Mouse (Mus musculus): ENCODE measurements around the gene Mbnl2. TPM values are rescaled to one million over a fixed set of nuclear protein-coding genes. Genes with fewer than 3 reads are reported as not detected.
A peak's percentile ranks its signal among the peaks of the same experiment; 100 is the strongest.

Gene Mbnl2
- polyA plus RNA-seq, 1 experiment: 61.8 TPM

DNA sequence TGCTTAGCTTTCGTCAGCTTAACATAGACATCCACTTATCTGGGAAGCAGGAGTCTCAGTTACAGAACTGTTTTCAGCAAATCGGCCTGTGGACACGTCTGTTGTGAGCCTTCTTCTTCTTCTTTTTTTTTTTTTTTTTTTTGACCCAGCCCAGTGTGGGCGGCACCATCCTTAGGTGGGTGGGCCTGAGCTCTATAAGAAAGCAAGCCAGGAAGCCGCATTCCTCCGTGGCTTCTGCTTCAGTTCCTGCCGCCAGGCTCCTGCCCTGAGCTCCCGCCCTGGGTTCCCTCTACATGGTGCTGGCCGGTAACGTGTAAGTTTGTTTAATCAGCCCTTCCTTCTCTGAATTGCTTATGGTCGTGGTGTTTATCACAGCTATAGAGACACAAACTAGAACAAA is 30.8 kb downstream of the Mbnl2 start:
- Histone ChIP-seq H3K36me3 (ENCODE audit: control insufficient read depth, insufficient read depth, low read length, poor library complexity, severe bottlenecking) (no peaks in the 10 kb centered on the region), H3K9me3 (replicated peaks; ENCODE audit: control insufficient read depth, insufficient read depth, low read length, poor library complexity, severe bottlenecking) (no peaks in the 10 kb centered on the region)

GRCm38 (mm10) chr14:120307356-120307755 is 31.9 kb downstream of the Mbnl2 start:
- Histone ChIP-seq H3K36me3 (ENCODE audit: control insufficient read depth, insufficient read depth, low read length, poor library complexity, severe bottlenecking) (no peaks in the 10 kb centered on the region), H3K9me3 (replicated peaks; ENCODE audit: control insufficient read depth, insufficient read depth, low read length, poor library complexity, severe bottlenecking) (no peaks in the 10 kb centered on the region), H3K9ac (ENCODE audit: low read depth, poor library complexity, severe bottlenecking) (no peak overlapping the region), H3K27ac (ENCODE audit: insufficient read depth, low read length) (peak overlapping the region; percentile 36; the same call in 1 of the 2 replicates), H3K27me3 (ENCODE audit: control insufficient read depth, insufficient read depth, low read length, poor library complexity, severe bottlenecking) (no peaks in the 10 kb centered on the region), H3K4me1 (ENCODE audit: control insufficient read depth, insufficient read depth, low read length) (peaks cover 6% of the 10 kb centered on the region), H3K4me3 (ENCODE audit: low read depth, low read length) (peak overlapping the region; percentile 16; the same call in 1 of the 2 replicates)
- TF ChIP-seq POLR2A (IDR thresholded peaks at IDR 0.05; ENCODE audit: insufficient read depth, low read length): no peak
- no peak for TF ChIP-seq CTCF (IDR thresholded peaks at IDR 0.05; ENCODE audit: low read depth, low read length)
- no peak for TF ChIP-seq EP300 (IDR thresholded peaks at IDR 0.05; ENCODE audit: insufficient read depth, low read depth, low read length)

More for the DNA sequence above, 30.8 kb downstream of the Mbnl2 start:
- peaks cover 6% of the 10 kb centered on the region for H3K4me1 ChIP-seq (ENCODE audit: control insufficient read depth, insufficient read depth, low read length)
- peak; percentile 21 for TF ChIP-seq POLR2A (IDR thresholded peaks at IDR 0.05; ENCODE audit: insufficient read depth, low read length)
- no peak for TF ChIP-seq EP300 (IDR thresholded peaks at IDR 0.05; ENCODE audit: insufficient read depth, low read depth, low read length)
- no peak overlapping the region for H3K9ac ChIP-seq (ENCODE audit: low read depth, poor library complexity, severe bottlenecking)
- no peak overlapping the region for H3K4me3 ChIP-seq (ENCODE audit: low read depth, low read length)
- no peaks in the 10 kb centered on the region for H3K27me3 ChIP-seq (ENCODE audit: control insufficient read depth, insufficient read depth, low read length, poor library complexity, severe bottlenecking)
- no peak overlapping the region for H3K27ac ChIP-seq (ENCODE audit: insufficient read depth, low read length)

DNA sequence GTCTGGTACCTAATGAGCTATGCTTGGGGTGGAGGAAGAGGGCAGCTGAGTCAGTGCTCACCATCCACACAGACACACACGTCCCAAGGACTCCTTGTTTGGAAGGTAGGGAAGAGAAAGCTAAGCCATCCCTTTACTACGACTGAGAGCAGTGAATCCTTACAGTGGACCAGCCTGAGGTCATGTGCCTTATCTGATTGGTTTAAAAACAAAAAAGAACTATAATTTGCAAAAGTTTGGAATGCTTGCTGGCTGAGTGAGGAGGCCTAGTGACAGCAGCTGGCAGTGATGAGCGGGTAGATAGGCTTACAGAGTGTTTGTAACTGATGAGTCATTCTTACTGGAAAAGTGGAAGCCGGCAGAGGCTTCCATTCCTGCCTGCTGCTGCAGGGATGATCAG is 32.5 kb downstream of the Mbnl2 start:
- H3K9ac ChIP-seq (ENCODE audit: low read depth, poor library complexity, severe bottlenecking): no peak overlapping the region
- H3K4me1 ChIP-seq (ENCODE audit: control insufficient read depth, insufficient read depth, low read length): peaks cover 6% of the 10 kb centered on the region
- no peak overlapping the region for H3K4me3 ChIP-seq (ENCODE audit: low read depth, low read length)
- no peak for TF ChIP-seq EP300 (IDR thresholded peaks at IDR 0.05; ENCODE audit: insufficient read depth, low read depth, low read length)
- no peak for TF ChIP-seq POLR2A (IDR thresholded peaks at IDR 0.05; ENCODE audit: insufficient read depth, low read length)
- no peak for TF ChIP-seq CTCF (IDR thresholded peaks at IDR 0.05; ENCODE audit: low read depth, low read length)
- H3K36me3 ChIP-seq (ENCODE audit: control insufficient read depth, insufficient read depth, low read length, poor library complexity, severe bottlenecking): no peaks in the 10 kb centered on the region
- H3K9me3 ChIP-seq (replicated peaks; ENCODE audit: control insufficient read depth, insufficient read depth, low read length, poor library complexity, severe bottlenecking): no peaks in the 10 kb centered on the region
- H3K27ac ChIP-seq (ENCODE audit: insufficient read depth, low read length): peak overlapping the region; percentile 36
- H3K27me3 ChIP-seq (ENCODE audit: control insufficient read depth, insufficient read depth, low read length, poor library complexity, severe bottlenecking): no peaks in the 10 kb centered on the region

- H3K4me3 ChIP-seq (ENCODE audit: low read depth, low read length): no peak overlapping the region
- H3K4me1 ChIP-seq (ENCODE audit: control insufficient read depth, insufficient read depth, low read length): peaks cover 6% of the 10 kb centered on the region
- H3K36me3 ChIP-seq (ENCODE audit: control insufficient read depth, insufficient read depth, low read length, poor library complexity, severe bottlenecking): no peaks in the 10 kb centered on the region
- TF ChIP-seq CTCF (IDR thresholded peaks at IDR 0.05; ENCODE audit: low read depth, low read length) (no peak), POLR2A (IDR thresholded peaks at IDR 0.05; ENCODE audit: insufficient read depth, low read length) (no peak), EP300 (IDR thresholded peaks at IDR 0.05; ENCODE audit: insufficient read depth, low read depth, low read length) (no peak)
- H3K27me3 ChIP-seq (ENCODE audit: control insufficient read depth, insufficient read depth, low read length, poor library complexity, severe bottlenecking): no peaks in the 10 kb centered on the region
- no peak overlapping the region for H3K27ac ChIP-seq (ENCODE audit: insufficient read depth, low read length)
- H3K9ac ChIP-seq (ENCODE audit: low read depth, poor library complexity, severe bottlenecking): no peak overlapping the region
- H3K9me3 ChIP-seq (replicated peaks; ENCODE audit: control insufficient read depth, insufficient read depth, low read length, poor library complexity, severe bottlenecking): no peaks in the 10 kb centered on the region
Observed at GRCm38 (mm10) chr14:120309691-120310090, 34.2 kb downstream of the Mbnl2 start.

DNA sequence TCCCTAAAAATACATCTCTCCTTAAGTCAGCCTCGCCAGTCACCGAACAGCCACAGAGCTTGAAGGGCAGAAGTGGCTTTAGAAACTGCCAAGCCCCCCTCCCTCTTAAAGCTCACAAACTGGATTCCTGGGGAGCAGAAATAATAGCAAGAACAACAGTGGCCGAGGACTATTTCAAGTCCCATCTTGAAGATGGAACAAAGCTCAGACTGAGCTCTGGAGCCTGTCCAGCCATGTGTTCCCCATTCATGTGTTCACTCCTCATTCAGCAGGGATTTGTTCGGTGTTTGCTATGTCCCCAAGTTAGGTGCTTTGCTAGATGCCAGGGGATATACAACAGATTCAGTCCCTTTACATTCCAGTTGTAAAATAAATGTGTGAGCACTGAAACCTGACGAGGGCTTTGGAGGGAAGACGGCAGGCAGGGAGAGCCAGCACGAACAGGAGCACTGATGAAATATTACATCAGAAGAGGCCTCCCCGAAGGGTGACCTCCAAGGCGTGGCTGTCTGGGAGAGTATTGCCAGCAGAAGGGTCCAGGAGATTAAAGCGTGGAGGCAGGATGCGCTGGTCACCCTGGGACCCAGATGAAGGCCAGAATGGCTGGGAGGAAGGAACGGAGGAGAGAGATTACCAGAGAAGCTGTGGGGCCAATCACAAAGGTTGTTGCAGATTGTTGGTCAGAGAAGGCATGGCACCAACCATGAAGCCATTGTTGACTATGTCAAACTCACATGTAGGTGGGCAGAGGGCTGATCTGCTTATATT is 36.0 kb downstream of the Mbnl2 start:
- Histone ChIP-seq H3K27me3 (ENCODE audit: control insufficient read depth, insufficient read depth, low read length, poor library complexity, severe bottlenecking) (no peaks in the 10 kb centered on the region), H3K27ac (ENCODE audit: insufficient read depth, low read length) (no peak overlapping the region), H3K36me3 (ENCODE audit: control insufficient read depth, insufficient read depth, low read length, poor library complexity, severe bottlenecking) (no peaks in the 10 kb centered on the region), H3K9ac (ENCODE audit: low read depth, poor library complexity, severe bottlenecking) (no peak overlapping the region), H3K9me3 (replicated peaks; ENCODE audit: control insufficient read depth, insufficient read depth, low read length, poor library complexity, severe bottlenecking) (no peaks in the 10 kb centered on the region), H3K4me3 (ENCODE audit: low read depth, low read length) (no peak overlapping the region), H3K4me1 (ENCODE audit: control insufficient read depth, insufficient read depth, low read length) (peaks cover 6% of the 10 kb centered on the region)
- TF ChIP-seq CTCF (IDR thresholded peaks at IDR 0.05; ENCODE audit: low read depth, low read length) (no peak), POLR2A (IDR thresholded peaks at IDR 0.05; ENCODE audit: insufficient read depth, low read length) (no peak), EP300 (IDR thresholded peaks at IDR 0.05; ENCODE audit: insufficient read depth, low read depth, low read length) (no peak)

DNA sequence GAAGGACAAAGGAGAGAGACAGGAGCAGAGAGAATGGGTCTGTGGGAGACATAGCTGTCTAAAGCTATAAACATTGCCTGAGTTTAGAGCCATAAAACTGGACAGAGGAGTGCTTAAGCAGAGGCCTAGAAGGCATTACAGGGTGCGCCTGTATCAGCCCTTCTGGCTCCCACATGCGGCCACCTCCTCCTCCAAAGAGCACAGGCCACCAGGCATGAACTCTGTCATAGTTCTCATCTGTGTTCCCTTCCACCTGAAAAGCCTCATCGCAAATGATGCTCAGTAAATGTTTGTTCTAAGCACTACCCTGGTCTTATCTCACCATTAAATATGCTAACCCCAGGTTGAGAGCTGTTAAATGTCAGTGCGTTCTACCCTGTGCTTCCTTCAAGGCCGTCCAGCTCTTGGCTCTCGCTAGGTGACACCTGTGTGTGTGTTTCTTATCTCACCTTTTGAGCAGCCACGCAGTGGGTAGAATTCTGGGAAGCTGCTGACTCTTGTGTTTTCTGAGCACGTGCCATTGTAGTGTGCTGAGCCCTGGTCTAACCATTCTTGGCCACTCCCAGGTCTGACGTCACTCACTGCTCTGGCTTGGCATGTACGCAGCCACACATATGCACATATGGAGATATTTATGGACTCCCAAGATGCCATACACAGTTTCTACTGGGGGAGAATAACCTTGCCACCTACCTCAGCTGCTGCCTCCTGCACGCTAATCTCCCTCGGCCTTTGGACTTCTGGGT is 37.4 kb downstream of the Mbnl2 start:
- TF ChIP-seq POLR2A (IDR thresholded peaks at IDR 0.05; ENCODE audit: insufficient read depth, low read length) (no peak), CTCF (IDR thresholded peaks at IDR 0.05; ENCODE audit: low read depth, low read length) (no peak), EP300 (IDR thresholded peaks at IDR 0.05; ENCODE audit: insufficient read depth, low read depth, low read length) (no peak)
- peaks cover 4% of the 10 kb centered on the region for H3K4me1 ChIP-seq (ENCODE audit: control insufficient read depth, insufficient read depth, low read length)
- no peak overlapping the region for H3K27ac ChIP-seq (ENCODE audit: insufficient read depth, low read length)
- H3K9ac ChIP-seq (ENCODE audit: low read depth, poor library complexity, severe bottlenecking): no peak overlapping the region
- no peaks in the 10 kb centered on the region for H3K9me3 ChIP-seq (replicated peaks; ENCODE audit: control insufficient read depth, insufficient read depth, low read length, poor library complexity, severe bottlenecking)
- H3K4me3 ChIP-seq (ENCODE audit: low read depth, low read length): no peak overlapping the region
- no peaks in the 10 kb centered on the region for H3K36me3 ChIP-seq (ENCODE audit: control insufficient read depth, insufficient read depth, low read length, poor library complexity, severe bottlenecking)
- H3K27me3 ChIP-seq (ENCODE audit: control insufficient read depth, insufficient read depth, low read length, poor library complexity, severe bottlenecking): no peaks in the 10 kb centered on the region

Data from ES-Bruce4 (cell line).